Mouse (Mus musculus) hindbrain, embryonic 15.5 days (tissue): ENCODE data around the gene Nfia. TPM values are rescaled to one million over a fixed set of nuclear protein-coding genes. Genes with fewer than 3 reads are reported as not detected.

Experiments used
- ATAC-seq: fragments of 200-750 bp; cut with Nextera tagmentation; 2 replicates; pipeline ENCODE4 v1.8.0; 2017; ENCODE audit warnings: low read depth, moderate number of reproducible peaks, moderate TSS enrichment; ENCODE audit not compliant: low FRiP score
- H3K27ac ChIP-seq: fragments of 300-500 bp; sonication (generic); replicated peaks from 2 replicates; pipeline ENCODE4 v1.5.1; 2015; ENCODE audit warnings: mild to moderate bottlenecking, inconsistent platforms
- H3K27me3 ChIP-seq: fragments of 300-500 bp; sonication (generic); 2 replicates; pipeline ENCODE4 v1.6.1; 2015; ENCODE audit warnings: control low read depth, inconsistent platforms
- H3K36me3 ChIP-seq: fragments of 300-500 bp; sonication (generic); 2 replicates; pipeline ENCODE4 v1.6.1; 2015; ENCODE audit warnings: control low read depth, inconsistent platforms
- H3K4me1 ChIP-seq: fragments of 300-500 bp; sonication (generic); replicated peaks from 2 replicates; pipeline ENCODE4 v1.6.1; 2015; ENCODE audit warnings: control low read depth, inconsistent platforms
- H3K4me2 ChIP-seq: fragments of 300-500 bp; sonication (generic); 2 replicates; pipeline ENCODE4 v1.6.1; 2015; ENCODE audit warnings: moderate library complexity, mild to moderate bottlenecking, inconsistent platforms
- H3K4me3 ChIP-seq: fragments of 300-500 bp; sonication (generic); 2 replicates; pipeline ENCODE4 v1.5.1; 2015; ENCODE audit warnings: mild to moderate bottlenecking, inconsistent platforms
- H3K9ac ChIP-seq: fragments of 300-500 bp; sonication (generic); 2 replicates; pipeline ENCODE4 v1.6.1; 2015; ENCODE audit warnings: inconsistent platforms
- H3K9me3 ChIP-seq: fragments of 300-500 bp; sonication (generic); 2 replicates; pipeline ENCODE4 v1.6.1; 2016; ENCODE audit warnings: control low read depth, inconsistent platforms
- WGBS: fragments of 180-500 bp; shearing (Covaris S2); methylation state at CpG from one replicate; pipeline ENCODE4 v1.1.7; 2015; 5-methylcytosine and 5-hydroxymethylcytosine counted together
- polyA plus RNA-seq: library from polyadenylated mRNA; unstranded; fragments of >200 nt; fragmentation: Nextera tagmentation; extraction: Ambion mirVana; gene quantifications from 2 replicates; pipeline ENCODE4 v1.2.1, GENCODE M21; 2015

Nfia gene
- polyA plus RNA-seq, 1 experiment from 2014 or later, result 47.1 TPM

- ATAC-seq, result no peak
- peaks cover 28% of the 10 kb centered on the region for H3K4me1 ChIP-seq
- 94% methylated on average over 4 of the region's 4 CpGs for WGBS
- H3K27me3 ChIP-seq, result no peaks in the 10 kb centered on the region
- H3K27ac ChIP-seq, result no peak overlapping the region
- H3K9ac ChIP-seq, result no peak overlapping the region
- no peaks in the 10 kb centered on the region for H3K36me3 ChIP-seq
- no peak overlapping the region for H3K4me2 ChIP-seq
- no peak overlapping the region for H3K4me3 ChIP-seq
- no peaks in the 10 kb centered on the region for H3K9me3 ChIP-seq
Observed at GRCm38 (mm10) chr4:97832279-97832640, 59.7 kb downstream of the Nfia start.

- Histone ChIP-seq H3K4me1 (peaks cover 48% of the 10 kb centered on the region), H3K4me3 (no peak overlapping the region), H3K27me3 (no peaks in the 10 kb centered on the region), H3K9me3 (no peaks in the 10 kb centered on the region), H3K9ac (no peak overlapping the region), H3K27ac (no peak overlapping the region), H3K4me2 (no peak overlapping the region), H3K36me3 (no peaks in the 10 kb centered on the region)
- WGBS, result 23% methylated on average over 13 of the region's 13 CpGs
- no peak for ATAC-seq
Observed at GRCm38 (mm10) chr4:97836812-97837211, 64.3 kb downstream of the Nfia start.

GRCm38 (mm10) chr4:97837724-97838123, 65.2 kb downstream of the Nfia start:
- Histone ChIP-seq H3K4me3 (no peak overlapping the region), H3K4me1 (peaks cover 48% of the 10 kb centered on the region), H3K9ac (no peak overlapping the region), H3K36me3 (no peaks in the 10 kb centered on the region), H3K27ac (no peak overlapping the region), H3K27me3 (no peaks in the 10 kb centered on the region), H3K9me3 (no peaks in the 10 kb centered on the region), H3K4me2 (no peak overlapping the region)
- WGBS, result 81% methylated on average over 3 of the region's 3 CpGs
- ATAC-seq, result no peak

- no peaks in the 10 kb centered on the region for H3K27me3 ChIP-seq
- H3K4me3 ChIP-seq, result no peak overlapping the region
- no peak for ATAC-seq
- H3K9ac ChIP-seq, result no peak overlapping the region
- no peaks in the 10 kb centered on the region for H3K9me3 ChIP-seq
- H3K36me3 ChIP-seq, result no peaks in the 10 kb centered on the region
- H3K4me1 ChIP-seq, result peaks cover 50% of the 10 kb centered on the region
- WGBS, result 55% methylated on average over 3 of the region's 3 CpGs
- 0 out of 2 replicates have a peak overlapping the region, but pooled peaks have one; percentile 31 for H3K27ac ChIP-seq
- no peak overlapping the region for H3K4me2 ChIP-seq
Observed at GRCm38 (mm10) chr4:97838651-97839050, 66.1 kb downstream of the Nfia start.

- no peaks in the 10 kb centered on the region for H3K9me3 ChIP-seq
- H3K4me3 ChIP-seq, result no peak overlapping the region
- WGBS, result 19% methylated on average over 7 of the region's 7 CpGs
- H3K9ac ChIP-seq, result no peak overlapping the region
- no peaks in the 10 kb centered on the region for H3K27me3 ChIP-seq
- H3K36me3 ChIP-seq, result no peaks in the 10 kb centered on the region
- peak overlapping the region; percentile 45 for H3K27ac ChIP-seq
- H3K4me1 ChIP-seq, result peaks cover 59% of the 10 kb centered on the region
- peak; percentile 71; the same call in 1 of the 2 replicates for ATAC-seq
- H3K4me2 ChIP-seq, result no peak overlapping the region
Observed at GRCm38 (mm10) chr4:97839406-97840101, 67.0 kb downstream of the Nfia start.

GRCm38 (mm10) chr4:97840227-97841062, 67.9 kb downstream of the Nfia start:
- Histone ChIP-seq H3K4me3 (no peak overlapping the region), H3K27me3 (no peaks in the 10 kb centered on the region), H3K36me3 (no peaks in the 10 kb centered on the region), H3K9ac (no peak overlapping the region), H3K4me2 (no peak overlapping the region), H3K4me1 (peaks cover 63% of the 10 kb centered on the region), H3K27ac (peak overlapping the region; percentile 45; the same call in 1 of the 2 replicates), H3K9me3 (no peaks in the 10 kb centered on the region)
- WGBS, result 21% methylated on average over 8 of the region's 8 CpGs
- ATAC-seq, result peak; percentile 37; the same call in 1 of the 2 replicates

- H3K27ac ChIP-seq, result no peak overlapping the region
- no peaks in the 10 kb centered on the region for H3K9me3 ChIP-seq
- H3K9ac ChIP-seq, result no peak overlapping the region
- H3K4me3 ChIP-seq, result no peak overlapping the region
- H3K36me3 ChIP-seq, result no peaks in the 10 kb centered on the region
- 50% methylated on average over 4 of the region's 4 CpGs for WGBS
- no peak overlapping the region for H3K4me2 ChIP-seq
- H3K4me1 ChIP-seq, result peaks cover 62% of the 10 kb centered on the region
- no peak for ATAC-seq
- H3K27me3 ChIP-seq, result no peaks in the 10 kb centered on the region
Observed at GRCm38 (mm10) chr4:97841063-97841595, 68.6 kb downstream of the Nfia start.

GRCm38 (mm10) chr4:97841745-97842144, 69.2 kb downstream of the Nfia start:
- H3K9me3 ChIP-seq, result no peaks in the 10 kb centered on the region
- H3K27ac ChIP-seq, result no peak overlapping the region
- no peak overlapping the region for H3K9ac ChIP-seq
- H3K4me3 ChIP-seq, result no peak overlapping the region
- no peaks in the 10 kb centered on the region for H3K27me3 ChIP-seq
- no peak for ATAC-seq
- H3K4me2 ChIP-seq, result no peak overlapping the region
- WGBS, result 80% methylated on average over 5 of the region's 5 CpGs
- H3K4me1 ChIP-seq, result peaks cover 57% of the 10 kb centered on the region
- no peaks in the 10 kb centered on the region for H3K36me3 ChIP-seq

GRCm38 (mm10) chr4:97843981-97844690, 71.6 kb downstream of the Nfia start:
- Histone ChIP-seq H3K4me2 (no peak overlapping the region), H3K9me3 (no peaks in the 10 kb centered on the region), H3K9ac (no peak overlapping the region), H3K4me3 (no peak overlapping the region), H3K27me3 (no peaks in the 10 kb centered on the region), H3K36me3 (no peaks in the 10 kb centered on the region), H3K4me1 (peaks cover 39% of the 10 kb centered on the region), H3K27ac (no peak overlapping the region)
- no peak for ATAC-seq
- WGBS, result 46% methylated on average over 15 of the region's 15 CpGs

- Histone ChIP-seq H3K4me2 (no peak overlapping the region), H3K4me1 (peaks cover 32% of the 10 kb centered on the region), H3K9me3 (no peaks in the 10 kb centered on the region), H3K9ac (no peak overlapping the region), H3K27me3 (no peaks in the 10 kb centered on the region), H3K36me3 (no peaks in the 10 kb centered on the region), H3K27ac (no peak overlapping the region), H3K4me3 (no peak overlapping the region)
- no peak for ATAC-seq
- whole genome bisulfite sequencing, result 32% methylated on average over 6 of the region's 6 CpGs
Observed at GRCm38 (mm10) chr4:97844899-97845298, 72.4 kb downstream of the Nfia start.

GRCm38 (mm10) chr4:97847653-97848052, 75.1 kb downstream of the Nfia start:
- Histone ChIP-seq H3K9me3 (no peaks in the 10 kb centered on the region), H3K27ac (no peak overlapping the region), H3K4me2 (no peak overlapping the region), H3K9ac (no peak overlapping the region), H3K36me3 (no peaks in the 10 kb centered on the region), H3K4me1 (peaks cover 18% of the 10 kb centered on the region), H3K27me3 (no peaks in the 10 kb centered on the region), H3K4me3 (no peak overlapping the region)
- 86% methylated on average over 5 of the region's 5 CpGs for WGBS
- ATAC-seq, result no peak

- 89% methylated on average over 3 of the region's 3 CpGs for WGBS
- Histone ChIP-seq H3K4me2 (no peak overlapping the region), H3K4me1 (0 out of 2 replicates have a peak, but pooled peaks cover 3% of the 10 kb centered on the region), H3K9ac (no peak overlapping the region), H3K36me3 (no peaks in the 10 kb centered on the region), H3K27ac (no peak overlapping the region), H3K27me3 (no peaks in the 10 kb centered on the region), H3K4me3 (no peak overlapping the region), H3K9me3 (no peaks in the 10 kb centered on the region)
- ATAC-seq, result no peak
Observed at GRCm38 (mm10) chr4:97850991-97851390, 78.5 kb downstream of the Nfia start.
